Mouse (Mus musculus) MEL (cell line): ENCODE measurements around the gene Nxph3.

Experiments used
- CHD1 ChIP-seq: IDR thresholded peaks from 2 replicates; pipeline ENCODE4 v1.6.1; 2012; ENCODE audit warnings: low read depth, mild to moderate bottlenecking, inconsistent platforms, low read length, improper control_type of control experiment
- CTCF ChIP-seq, 3 experiments: IDR thresholded peaks in 2 of 3; conservative IDR thresholded peaks in 1 of 3; 2 replicates each; pipeline ENCODE4 v1.5.1; 2011 to 2012; ENCODE audit warnings: low read length in 3 of 3, low read depth in 2 of 3, mild to moderate bottlenecking in 2 of 3, improper control_type of control experiment in 1 of 3, inconsistent platforms in 1 of 3, mixed read lengths in 1 of 3, moderate library complexity in 1 of 3; ENCODE audit not compliant: control insufficient read depth in 1 of 3, insufficient read depth in 1 of 3, poor library complexity in 1 of 3, severe bottlenecking in 1 of 3
- EP300 ChIP-seq, 2 experiments: IDR thresholded peaks; 2 replicates each; pipeline ENCODE4 v1.6.1; 2011; ENCODE audit warnings: improper control_type of control experiment in 2 of 2, low read length in 2 of 2, low read depth in 1 of 2, mild to moderate bottlenecking in 1 of 2
- GABPA ChIP-seq: IDR thresholded peaks from 2 replicates; pipeline ENCODE4 v1.6.1; 2012; ENCODE audit warnings: low read depth, mild to moderate bottlenecking, inconsistent platforms, low read length, improper control_type of control experiment, moderate library complexity
- MYC ChIP-seq: IDR thresholded peaks from 2 replicates; pipeline ENCODE4 v1.6.1; 2011; ENCODE audit warnings: low read depth, mild to moderate bottlenecking, low read length, improper control_type of control experiment, moderate library complexity
- SMC3 ChIP-seq: IDR thresholded peaks from 2 replicates; pipeline ENCODE4 v1.6.1; 2011; ENCODE audit warnings: low read depth, low read length, improper control_type of control experiment
- TAL1 ChIP-seq: IDR thresholded peaks from 2 replicates; pipeline ENCODE4 v1.6.1; 2012; ENCODE audit warnings: mild to moderate bottlenecking, inconsistent platforms, low read length, moderate library complexity, mixed read lengths
- UBTF ChIP-seq: IDR thresholded peaks from 2 replicates; pipeline ENCODE4 v1.6.1; 2012; ENCODE audit warnings: low read depth, mild to moderate bottlenecking, inconsistent platforms, low read length, improper control_type of control experiment, moderate library complexity, borderline replicate concordance; ENCODE audit not compliant: insufficient read depth
- USF1 ChIP-seq: IDR thresholded peaks from 2 replicates; pipeline ENCODE4 v1.6.1; 2014; ENCODE audit warnings: low read depth, mild to moderate bottlenecking, inconsistent platforms, low read length, improper control_type of control experiment, moderate library complexity

- no peak for TF ChIP-seq TAL1
- TF ChIP-seq EP300 (IDR thresholded peaks at IDR 0.05; ENCODE audit: low read depth in 1 of 2, low read length in 2 of 2), result no peak
- no peak for TF ChIP-seq MYC
- TF ChIP-seq GABPA, result no peak
- TF ChIP-seq CHD1, result no peak
- TF ChIP-seq CTCF (IDR thresholded peaks at IDR 0.05 in 2 of 3, conservative IDR thresholded peaks at IDR 0.05 in 1 of 3; ENCODE audit: control insufficient read depth in 1 of 3, insufficient read depth in 1 of 3, low read depth in 2 of 3, low read length in 3 of 3, poor library complexity in 1 of 3, severe bottlenecking in 1 of 3), result no peak
- TF ChIP-seq SMC3, result no peak
- TF ChIP-seq UBTF, result no peak
- TF ChIP-seq USF1, result no peak
Observed at GRCm38 (mm10) chr11:95546021-95546782, 31.8 kb upstream of the Nxph3 start.
